Mouse (Mus musculus): ENCODE data around the gene Nutm1. TPM values are rescaled to one million over a fixed set of nuclear protein-coding genes. Genes with fewer than 3 reads are reported as not detected.

The Nutm1 gene
- polyA plus RNA-seq, 2 experiments from 2014 or later: not detected

DNA sequence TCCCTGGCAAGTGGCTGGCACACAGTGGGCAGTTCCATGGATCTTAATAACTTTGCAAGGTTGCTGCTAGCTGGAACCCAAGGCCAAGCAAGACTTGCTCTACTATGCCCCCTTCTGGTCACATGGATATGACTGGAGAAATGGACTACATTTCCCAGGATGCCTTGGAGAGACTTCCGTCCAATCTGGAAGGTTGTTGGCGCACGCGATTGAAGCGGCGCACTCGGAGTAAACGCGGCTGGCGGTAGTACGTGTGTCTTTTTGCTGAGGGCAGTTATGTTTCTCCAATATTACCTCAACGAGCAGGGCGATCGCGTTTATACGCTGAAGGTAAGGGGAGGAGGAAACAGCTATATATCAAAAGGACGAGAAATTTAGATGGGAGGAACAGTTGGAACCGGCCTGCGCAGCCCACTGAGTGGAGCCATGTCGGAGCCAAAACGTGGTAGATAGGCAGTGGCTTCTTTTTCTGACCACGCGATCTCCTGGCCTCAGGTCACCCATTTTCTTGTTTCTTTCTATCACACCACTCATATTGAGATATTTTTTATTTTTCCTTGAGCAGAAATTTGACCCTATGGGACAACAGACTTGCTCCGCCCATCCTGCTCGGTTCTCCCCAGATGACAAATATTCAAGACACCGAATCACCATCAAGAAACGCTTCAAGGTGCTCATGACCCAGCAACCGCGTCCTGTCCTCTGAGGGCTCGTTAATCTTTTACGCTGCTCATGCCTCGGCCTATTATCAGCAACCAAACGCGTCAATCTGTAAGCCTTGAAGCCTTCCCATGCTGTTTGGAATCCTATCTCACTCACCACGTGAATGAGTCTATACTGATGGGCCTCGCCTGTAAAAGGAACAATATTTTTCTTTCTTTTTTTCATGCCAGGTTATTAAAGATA, 2.9 kb upstream of the Nutm1 start, which contains the start of gene Nop10:
Gene Nop10 (plus strand): TSS at position 179 of the 906 bp plus-strand sequence.
- peak; percentile 63 for ATAC-seq

DNA sequence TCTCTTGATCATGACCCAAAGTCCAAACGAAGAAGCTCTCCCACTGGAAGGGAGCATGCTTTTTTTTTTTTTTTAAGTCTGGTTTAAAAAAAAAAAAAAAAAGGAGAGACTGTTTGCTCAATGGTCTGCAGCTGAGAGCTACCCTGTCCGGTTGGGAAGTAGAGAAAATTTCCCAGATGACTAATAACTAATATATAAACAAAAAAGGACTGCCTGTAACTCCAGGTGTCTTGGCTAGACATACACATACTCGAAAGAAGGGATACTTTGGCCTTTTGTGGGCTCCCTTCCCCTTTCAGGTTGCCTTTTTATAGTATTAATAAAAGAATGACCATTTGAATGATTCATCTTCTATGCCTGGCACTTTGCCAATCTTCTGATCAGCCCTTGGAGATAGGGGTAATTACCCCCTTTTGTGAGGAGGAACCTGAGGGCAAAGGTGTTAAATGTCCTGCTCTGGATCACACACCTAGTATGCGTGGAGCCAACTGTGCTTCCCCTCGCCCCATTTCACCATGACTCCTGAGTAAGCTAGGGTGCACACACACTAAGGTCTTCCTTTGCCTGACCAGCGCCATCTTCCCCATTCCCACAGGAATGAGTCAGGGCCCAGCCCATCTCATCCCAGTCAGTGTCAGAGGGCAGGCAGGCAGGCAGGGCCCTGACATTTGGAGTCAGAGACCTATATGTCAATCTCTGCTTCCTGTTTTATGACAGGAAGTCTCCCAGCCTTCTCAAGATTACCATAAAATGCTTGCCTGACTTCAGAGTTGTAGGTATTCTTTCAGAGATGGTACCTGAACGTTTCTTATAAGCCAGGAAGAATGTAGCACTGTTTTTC, 4.2 kb downstream of the Nutm1 start:
- peak; percentile 76 for ATAC-seq

DNA sequence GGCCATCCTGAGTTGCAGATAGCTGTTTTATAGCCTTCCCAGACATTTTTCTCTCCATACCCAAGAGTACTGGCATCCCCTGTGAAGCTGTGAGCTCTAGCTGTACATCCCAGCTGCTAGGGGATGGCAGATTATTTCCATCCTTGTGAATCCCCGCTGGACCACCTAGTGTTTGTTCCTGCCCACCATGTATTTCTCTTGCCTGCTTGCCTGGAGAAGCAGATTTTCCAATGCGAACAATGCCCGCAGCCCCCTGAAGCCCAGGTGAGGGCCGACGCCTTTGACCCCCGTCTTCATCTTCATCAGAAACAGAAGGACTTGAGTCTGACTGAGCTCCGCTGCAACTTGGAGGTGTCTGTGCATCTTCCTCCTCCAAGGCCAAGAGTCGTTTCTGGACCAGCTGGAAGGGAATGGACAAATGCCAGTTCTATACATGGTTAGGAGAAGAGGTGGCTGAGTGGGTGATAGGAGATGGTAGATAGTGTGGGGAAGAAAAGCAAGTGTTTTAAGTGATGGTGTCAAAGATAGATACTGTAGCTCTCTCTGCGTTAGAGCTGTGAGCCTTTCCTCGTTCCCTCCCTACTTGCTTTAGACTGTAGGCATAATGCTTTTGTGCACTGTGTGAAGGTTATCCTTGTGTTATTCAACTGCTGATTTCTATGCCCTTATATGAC, 9.2 kb downstream of the Nutm1 start:
- ATAC-seq: no peak

DNA sequence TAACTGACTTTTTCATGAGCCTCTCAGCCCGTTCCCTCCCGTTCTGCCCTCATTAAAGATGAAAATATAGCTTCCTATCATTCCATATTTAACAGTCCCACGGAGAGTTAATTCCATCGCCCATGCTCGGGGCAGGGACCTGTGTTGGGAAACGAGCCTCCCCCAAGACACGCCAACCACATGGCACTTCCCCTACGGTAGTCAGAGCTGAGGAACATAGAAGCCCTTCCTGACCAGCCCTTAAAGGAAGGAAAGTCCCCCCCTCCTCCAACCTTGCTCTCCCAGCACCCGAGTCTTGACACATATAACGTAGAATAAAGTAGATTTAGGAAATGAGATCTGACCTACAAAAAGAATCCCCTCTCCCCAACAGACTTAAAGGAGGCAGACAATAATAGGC, 11.8 kb downstream of the Nutm1 start:
- no peak for ATAC-seq

DNA sequence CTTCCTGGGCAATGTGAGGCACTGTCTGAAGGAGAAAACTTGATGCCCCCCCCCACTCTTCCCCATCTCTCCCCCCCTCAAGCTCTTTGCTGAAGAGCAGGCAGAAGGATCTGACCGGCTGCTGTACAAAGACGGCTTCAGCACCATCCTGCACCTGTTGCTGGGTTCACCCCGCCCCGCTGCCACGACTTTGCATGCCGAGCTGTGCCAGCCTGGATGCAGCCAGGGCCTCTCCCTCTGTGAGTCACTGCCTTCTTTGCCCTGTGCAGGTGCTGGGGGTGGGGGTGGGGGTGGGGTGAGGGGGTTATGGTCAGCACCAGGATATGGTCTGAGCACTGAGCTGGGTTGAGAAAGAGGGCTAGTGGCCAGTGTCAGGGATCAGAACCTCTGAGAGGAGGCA, 12.9 kb downstream of the Nutm1 start:
- no peak for ATAC-seq

DNA sequence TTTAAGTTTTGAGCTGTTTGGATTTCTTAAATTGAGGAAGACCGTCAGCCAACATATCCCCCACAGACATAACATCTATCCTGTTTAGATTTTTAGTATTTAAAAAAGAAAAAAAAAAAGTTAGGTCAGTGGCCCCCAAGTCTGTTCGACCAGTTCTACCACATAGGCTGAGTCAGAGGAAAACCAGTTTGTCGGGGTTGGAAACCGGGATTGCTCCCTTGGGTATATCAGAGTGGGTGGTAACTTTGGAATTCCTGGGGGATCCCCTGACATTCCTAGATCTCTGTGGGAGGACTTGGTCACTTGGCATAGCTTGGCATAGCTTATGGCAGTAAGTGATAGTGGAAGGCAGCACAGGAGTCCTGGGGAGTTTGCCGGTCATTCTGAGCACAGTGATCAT, 13.8 kb downstream of the Nutm1 start:
- no peak for ATAC-seq

DNA sequence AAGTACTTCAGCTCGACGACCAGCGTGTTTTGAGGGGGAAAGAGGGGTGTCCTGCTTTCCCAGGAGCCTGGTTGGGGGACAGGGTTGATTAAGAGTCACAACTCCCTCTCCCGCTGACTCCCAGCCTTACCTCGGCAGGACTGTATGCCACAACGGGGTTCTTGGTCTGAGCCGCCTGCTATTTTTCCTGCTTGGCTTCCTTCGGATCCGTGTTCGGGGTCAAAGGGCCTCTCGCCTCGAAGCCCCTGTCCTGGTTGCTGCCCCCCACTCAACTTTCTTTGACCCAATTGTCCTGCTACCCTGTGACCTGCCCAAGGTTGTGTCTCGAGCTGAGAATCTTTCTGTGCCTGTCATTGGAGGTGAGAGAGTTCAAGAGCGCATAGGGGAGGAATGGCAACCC, 17.3 kb downstream of the Nutm1 start:
- no peak for ATAC-seq

DNA sequence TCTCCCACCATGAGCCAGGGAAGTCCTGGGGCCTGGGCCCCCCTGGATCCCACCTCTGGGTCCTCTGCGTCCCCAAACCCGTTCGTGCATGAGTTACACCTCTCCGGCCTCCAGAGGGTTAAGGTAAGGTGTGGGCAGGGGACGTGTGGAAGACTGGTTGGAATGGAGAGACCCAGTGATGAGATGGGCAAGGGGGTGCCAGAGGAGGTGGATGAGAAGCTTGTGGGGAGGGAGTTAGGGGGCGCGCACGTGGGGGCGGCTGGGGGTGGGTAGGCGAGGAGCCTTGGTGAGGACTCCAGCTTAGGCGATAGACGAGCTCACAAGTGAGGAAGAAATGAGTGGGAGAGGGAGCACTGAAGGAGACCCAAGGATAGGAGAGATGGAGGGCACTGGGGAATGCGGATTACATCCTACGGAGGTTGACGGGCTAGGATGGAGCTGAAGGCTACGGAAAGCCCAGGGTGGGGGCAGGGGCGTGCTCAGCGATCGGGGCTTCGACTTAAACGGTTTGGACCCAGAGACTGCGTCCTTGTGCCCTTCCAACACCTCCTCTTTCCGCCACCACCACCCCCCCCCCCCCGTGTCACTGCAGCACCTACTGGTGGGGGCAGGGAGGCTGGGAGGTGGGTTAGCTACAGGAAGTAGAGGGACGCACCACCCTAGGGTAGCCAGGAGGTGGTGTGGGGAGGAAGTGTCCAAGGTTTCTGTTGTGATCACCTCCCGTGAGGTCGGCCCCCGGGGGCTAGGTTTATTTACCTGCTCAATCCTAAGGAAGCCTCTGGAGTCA, 19.0 kb downstream of the Nutm1 start:
- ATAC-seq: peak; percentile 54

DNA sequence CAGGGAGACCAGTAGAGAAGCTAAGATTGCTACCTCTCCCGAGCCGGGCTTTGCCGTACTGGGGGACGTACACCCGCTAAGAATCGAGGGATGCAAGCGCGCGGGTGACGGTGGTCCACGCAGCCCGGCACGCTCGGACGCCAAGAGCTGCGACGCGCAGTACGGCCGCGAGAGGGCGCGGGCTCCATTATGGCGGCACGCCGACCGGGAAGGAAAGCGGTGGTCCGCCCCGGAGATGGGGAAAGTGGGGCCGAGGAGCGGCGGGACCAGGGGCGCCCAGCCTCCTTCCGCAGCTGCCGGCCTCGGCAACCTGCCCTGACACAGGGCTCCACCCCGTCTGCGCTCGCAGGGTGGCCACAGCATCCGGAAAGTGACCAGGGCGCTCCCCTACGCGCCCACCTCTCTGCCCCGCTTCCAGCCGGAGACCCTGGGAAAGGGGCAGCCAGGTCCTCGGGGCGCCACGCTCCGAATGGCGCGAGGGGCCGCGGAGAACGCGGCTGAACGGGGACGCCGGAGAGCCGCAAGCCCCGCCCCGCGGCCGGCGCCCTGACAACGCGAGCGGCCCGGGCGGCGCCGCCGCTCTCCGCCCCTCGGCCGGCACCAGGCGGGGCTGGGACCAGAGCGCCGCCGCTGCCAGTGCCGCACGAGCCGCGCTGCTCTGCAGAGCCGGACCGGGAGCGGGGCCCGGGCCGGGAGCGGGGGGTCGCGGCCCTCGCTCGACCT, 19.7 kb downstream of the Nutm1 start, which contains the start of gene Lpcat4:
Gene Lpcat4 (plus strand): TSS at position 257 of the 723 bp plus-strand sequence.
- ATAC-seq: peak; percentile 77

DNA sequence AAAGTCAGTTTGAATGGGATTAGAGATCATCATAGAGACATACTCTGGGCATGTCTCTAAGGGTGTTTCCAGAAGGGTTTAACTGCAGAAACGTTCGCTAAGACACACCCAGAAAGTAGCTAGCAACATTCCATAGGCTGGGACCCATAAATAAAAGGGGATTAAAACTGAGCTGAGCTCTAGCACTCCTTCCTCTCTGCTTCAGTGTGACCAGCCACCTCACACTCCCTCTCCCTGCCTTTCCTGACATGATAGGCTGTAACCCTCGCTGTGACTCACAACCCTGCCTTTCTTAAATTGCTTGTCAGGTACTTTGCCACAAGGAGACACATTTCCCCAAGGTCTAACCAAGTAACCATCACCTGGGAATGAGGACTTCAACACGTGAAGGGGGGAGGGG, 21.1 kb downstream of the Nutm1 start:
- ATAC-seq: no peak

DNA sequence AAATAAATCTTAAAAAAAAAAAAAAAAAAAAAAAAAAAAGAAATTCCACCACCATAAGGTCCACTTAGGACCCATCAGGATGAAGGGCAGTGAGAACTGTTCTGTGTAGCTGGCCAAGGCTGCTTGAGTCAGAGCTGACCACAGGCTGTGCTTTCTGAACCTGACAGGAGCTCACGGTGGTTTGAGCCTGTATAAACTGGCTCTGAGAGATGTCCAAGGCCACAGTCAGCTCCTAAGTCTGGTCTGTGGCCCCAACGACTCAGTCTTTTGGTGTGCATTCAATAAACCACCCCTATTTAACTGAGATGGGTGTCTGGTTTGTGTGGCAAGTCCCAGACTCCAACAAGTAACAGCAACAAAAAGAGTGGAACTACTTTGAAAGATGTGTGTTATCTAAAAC, 22.5 kb downstream of the Nutm1 start:
- ATAC-seq: no peak

DNA sequence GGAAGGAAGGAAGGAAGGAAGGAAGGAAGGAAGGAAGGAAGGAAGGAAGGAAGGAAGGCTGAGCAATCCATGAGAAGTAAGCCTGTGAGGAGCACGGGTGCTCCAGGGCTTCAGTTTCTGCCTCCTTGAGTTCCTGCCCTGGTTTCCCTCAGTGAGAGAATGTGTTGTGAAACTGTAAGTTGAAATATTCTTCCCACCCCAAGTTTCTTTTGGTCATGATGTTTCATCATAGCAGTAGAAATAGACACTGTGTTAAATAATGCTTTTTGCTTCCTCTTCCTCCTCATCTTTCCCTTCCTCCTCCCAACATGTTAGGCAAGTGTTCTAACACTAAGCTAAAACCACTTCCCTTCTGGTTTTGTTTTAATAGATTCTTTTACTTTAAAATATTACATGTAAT, 26.5 kb downstream of the Nutm1 start:
- ATAC-seq: no peak

DNA sequence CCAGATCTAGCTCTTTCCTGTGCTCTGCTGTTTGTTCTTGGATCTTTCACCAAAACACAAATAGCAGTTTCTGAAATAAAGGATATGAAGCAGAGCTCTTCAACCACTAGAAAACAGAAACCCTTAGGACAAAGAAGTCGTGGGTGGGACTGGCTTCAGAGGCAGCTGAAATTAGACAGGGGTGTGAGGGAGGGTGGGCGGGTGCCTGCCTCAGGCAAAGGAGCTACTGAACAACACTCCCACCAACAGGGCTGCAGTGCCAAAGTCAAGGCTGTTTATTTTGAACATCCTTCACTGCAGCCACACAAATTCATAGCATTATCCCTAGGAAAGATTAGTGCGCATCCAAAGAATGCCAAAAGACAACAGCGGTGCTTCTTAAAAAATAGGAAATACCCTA, 34.7 kb downstream of the Nutm1 start:
- ATAC-seq: no peak

DNA sequence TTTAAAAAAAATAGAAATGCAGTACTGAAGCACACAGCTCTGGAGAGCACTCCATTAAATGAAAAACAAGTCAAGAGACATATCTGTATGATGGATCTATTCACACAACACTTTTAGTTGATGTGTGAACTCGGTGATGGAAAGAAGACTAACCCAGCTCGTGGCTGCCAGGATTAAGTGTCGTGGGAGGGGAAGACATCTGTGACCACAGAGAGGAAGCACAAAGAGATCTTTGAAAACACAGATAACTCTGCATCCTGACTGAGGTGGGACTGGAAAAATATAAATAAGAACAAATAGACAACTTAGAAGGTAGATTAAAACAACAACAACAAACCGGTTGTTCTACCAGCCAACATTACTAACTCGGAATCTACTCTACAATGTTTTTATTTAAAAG, 36.5 kb downstream of the Nutm1 start:
- peak; percentile 81 for ATAC-seq

DNA sequence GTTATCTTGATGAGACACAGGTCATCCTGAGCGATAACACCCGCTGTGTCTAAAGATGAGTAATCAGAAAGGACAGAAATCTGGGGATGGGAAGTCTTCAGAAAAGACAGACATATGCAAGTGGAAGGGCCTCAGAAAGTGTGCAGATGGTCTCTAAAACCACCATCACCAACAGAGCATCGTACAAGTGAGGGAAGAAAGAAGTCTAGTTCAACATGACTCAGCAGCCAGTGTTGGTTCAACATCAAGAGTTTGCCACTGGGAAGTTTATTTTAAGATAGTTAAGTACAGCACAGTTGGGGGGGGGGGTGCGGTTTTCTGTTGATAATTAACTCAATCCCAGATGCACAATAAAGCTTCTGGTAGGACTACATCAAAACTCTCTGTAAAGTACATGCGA, 38.2 kb downstream of the Nutm1 start:
- no peak for ATAC-seq

DNA sequence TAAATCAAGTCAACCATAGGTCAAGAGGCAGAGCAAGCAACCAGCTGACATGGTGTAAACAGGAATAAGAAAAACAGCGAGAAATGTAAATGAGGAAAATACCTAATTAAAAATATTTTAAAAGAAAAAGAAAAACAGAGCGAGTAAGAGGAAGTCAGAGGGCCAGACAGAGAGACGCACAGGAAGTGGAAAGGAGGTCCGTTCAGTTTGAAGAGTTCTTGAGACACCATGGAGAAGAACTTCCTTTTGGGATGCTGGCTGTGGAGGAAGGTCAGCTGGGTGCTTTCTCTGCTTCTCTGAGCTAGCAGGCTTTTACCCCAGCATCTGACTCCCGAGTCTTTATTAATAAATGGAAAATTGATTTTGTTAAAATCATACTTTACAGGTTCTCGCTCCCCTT, 41.5 kb downstream of the Nutm1 start:
- no peak for ATAC-seq

DNA sequence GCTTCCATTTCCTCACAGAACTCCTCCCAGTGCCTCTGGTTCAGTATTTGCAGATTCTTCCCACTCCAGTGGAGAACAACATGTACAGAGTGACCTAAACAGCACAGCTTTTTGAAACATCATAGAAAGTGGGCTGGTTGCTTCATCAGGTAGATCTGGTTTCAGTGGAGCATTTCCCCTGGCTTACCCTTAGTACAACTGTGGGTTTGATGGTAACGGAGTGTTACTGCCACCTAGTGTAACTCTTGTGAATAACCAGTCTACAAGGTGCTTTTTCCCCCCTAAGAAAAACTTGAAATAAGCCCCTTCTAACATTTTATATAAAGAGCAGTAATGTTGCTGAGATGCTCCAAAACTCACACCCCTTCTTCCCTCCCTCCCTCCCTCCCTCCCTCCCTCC, 43.1 kb downstream of the Nutm1 start:
- peak; percentile 86 for ATAC-seq

DNA sequence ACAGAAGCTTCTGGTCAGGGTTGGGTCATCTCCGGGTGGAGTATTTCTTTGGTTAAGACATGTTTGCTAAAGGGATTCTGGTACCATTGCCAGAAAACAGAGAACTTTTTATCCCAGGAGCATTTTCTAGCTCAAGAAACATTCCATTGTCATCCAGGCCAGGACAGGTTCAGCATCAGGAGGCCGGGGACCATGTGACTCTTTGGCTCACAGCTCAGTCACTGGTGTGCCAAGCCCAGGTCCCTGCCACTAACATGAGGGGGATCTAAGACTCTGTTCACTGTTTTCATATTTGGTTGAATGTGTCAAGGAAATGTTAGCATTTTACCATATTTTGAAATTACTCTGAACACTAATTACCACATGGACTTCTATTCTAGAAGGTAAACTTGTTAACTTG, 48.4 kb downstream of the Nutm1 start:
- no peak for ATAC-seq

DNA sequence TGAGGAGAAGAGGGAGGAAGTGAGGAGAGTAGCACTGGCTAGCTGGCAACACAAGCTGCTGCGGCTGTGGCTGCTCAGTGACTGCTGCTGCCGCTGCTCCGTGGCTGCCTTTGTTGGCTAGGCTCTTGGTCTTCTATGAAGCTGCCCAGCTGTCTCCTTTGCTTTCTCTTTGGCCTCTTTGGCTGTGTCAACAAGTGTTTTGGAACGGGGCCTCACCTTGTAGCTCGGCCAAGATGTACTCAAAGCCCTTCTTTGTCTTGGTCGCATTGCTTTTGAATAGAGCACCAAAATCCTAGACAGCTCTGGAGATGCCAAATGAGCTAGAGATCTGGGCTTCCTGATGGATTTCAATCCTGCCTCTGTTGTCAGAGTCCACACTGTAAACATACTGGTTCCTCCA, 48.9 kb downstream of the Nutm1 start:
- no peak for ATAC-seq

DNA sequence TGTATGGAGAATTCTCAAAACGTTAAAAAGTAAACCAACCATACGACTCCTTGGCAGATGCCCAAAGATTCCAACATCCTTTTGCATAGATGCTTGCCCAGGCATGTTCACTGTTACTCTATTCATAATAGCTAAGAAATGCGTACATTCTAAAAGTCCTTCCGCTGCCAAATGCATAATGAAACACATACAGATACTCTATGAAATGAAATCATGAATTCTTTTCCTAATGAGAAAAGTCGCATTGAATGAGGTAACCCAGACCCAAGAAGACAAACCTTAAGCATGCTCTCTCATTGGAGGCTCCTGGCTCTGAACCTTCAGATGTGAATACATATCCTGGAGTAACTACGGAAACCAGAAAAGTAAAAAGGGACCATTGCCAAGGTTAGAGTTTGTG, 56.0 kb downstream of the Nutm1 start:
- no peak for ATAC-seq
